Mouse (Mus musculus): ENCODE measurements around the gene Mtr. TPM values are rescaled to one million over a fixed set of nuclear protein-coding genes. Genes with fewer than 3 reads are reported as not detected.

Mtr gene
- polyA plus RNA-seq, 1 experiment: 5.7 TPM

DNA sequence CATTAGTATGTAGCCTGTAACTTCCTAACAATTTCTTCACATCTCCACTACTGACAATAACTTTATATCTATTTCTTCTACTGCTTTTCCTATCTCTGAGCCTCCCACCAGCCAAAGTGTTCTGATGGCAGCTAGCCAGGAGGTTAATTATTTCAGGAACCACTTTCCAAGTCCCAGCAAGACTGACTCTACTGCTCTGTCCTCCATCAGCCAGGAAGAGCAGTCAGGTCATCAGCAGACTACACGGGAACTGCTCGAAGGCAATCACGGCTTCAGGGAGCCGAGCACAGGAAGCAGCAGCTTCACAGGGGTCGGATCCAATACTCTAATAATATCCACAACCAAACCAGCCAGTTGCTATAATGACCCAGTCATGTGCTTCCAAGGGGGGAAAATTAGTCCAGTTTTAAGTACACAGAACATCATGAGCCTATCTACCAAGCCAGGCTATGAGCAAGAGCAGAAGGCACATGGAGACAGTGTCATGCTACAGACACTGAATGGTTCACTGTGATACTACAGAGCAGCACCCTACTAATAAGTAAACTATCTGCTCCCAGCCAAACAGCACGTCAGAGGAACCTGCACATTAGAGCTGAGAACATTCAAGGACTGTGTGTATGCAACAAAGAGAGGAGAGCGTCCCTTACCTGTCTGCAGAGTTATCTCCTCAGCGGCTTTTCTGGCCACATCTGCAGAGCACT lies 8.6 kb downstream of the Mtr start:
- TF ChIP-seq GATA1 (IDR thresholded peaks at IDR 0.05; ENCODE audit: borderline replicate concordance, low read length) (no peak), FLI1 (IDR thresholded peaks at IDR 0.05; ENCODE audit: low read length) (no peak)
- Histone ChIP-seq H3K4me3 (replicated peaks) (no peak overlapping the region), H3K27me3 (replicated peaks) (no peaks in the 10 kb centered on the region), H3K36me3 (replicated peaks; ENCODE audit: low read length) (peaks cover 82% of the 10 kb centered on the region), H3K4me1 (peaks cover 7% of the 10 kb centered on the region), H3K9me3 (no peaks in the 10 kb centered on the region)

DNA sequence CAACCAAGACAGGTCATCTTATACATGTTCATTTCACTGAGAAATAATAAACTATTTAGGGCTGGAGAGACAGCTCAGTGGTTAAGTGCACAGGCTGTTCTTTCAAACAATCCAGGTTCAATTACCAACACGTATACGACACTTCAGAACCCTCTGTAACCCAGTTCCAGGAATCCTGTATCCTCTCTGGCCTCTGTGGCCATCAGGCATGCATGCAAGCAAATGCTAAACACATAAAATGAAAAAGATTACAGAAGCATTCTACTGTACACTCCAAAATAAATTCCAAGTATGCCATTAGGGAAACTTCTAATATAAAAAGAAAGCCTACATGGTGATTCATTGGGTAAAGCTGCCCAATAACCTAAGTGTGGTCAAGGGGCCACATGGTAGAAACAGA lies 12.0 kb downstream of the Mtr start:
- Histone ChIP-seq H3K4me1 (peaks cover 7% of the 10 kb centered on the region), H3K4me3 (replicated peaks) (no peak overlapping the region), H3K36me3 (replicated peaks; ENCODE audit: low read length) (peaks cover 97% of the 10 kb centered on the region), H3K27me3 (replicated peaks) (no peaks in the 10 kb centered on the region), H3K9me3 (no peaks in the 10 kb centered on the region)
- TF ChIP-seq FLI1 (IDR thresholded peaks at IDR 0.05; ENCODE audit: low read length) (no peak), GATA1 (IDR thresholded peaks at IDR 0.05; ENCODE audit: borderline replicate concordance, low read length) (no peak)

DNA sequence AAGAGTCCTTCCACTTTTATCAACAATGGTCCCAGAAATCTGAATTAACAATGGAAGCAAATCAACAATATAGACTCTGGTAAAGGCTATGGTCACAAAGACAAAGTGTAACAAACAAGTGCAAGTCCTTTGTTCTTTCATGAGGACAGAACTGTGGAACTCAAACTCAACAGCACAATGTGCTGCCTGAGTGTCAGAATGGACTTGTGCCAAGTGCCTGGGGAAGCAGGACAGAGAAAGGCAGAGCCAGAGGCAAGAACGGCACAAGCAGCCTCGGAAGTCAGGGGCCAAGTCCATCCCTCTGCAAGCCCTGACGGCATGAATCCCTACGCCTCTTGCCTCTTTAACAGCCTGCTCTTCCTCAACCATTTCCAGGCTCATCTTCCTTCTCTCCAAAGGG lies 13.9 kb downstream of the Mtr start:
- peaks cover 4% of the 10 kb centered on the region for H3K4me1 ChIP-seq
- no peaks in the 10 kb centered on the region for H3K27me3 ChIP-seq (replicated peaks)
- TF ChIP-seq GATA1 (IDR thresholded peaks at IDR 0.05; ENCODE audit: borderline replicate concordance, low read length) (no peak), FLI1 (IDR thresholded peaks at IDR 0.05; ENCODE audit: low read length) (no peak)
- H3K9me3 ChIP-seq: no peaks in the 10 kb centered on the region
- no peak overlapping the region for H3K4me3 ChIP-seq (replicated peaks)
- H3K36me3 ChIP-seq (replicated peaks; ENCODE audit: low read length): peaks cover 94% of the 10 kb centered on the region

DNA sequence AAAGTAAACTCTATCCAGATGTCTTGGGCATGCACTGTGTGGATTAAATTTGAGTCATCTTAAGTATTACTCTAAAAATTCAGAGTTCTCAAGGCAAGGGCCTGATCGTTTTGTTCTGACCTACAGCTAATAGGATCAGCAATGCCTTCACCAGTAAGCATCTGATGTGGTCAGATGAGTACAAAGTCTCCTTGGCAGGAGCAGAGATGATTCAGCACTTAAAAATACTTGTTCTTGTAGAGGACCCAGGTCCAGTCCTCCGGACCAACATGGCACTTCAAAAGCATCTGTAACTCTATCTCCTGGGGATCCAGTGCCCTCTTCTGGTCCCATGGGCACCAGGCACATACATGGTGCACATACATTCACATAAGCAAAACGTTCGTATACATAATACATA lies 25.8 kb downstream of the Mtr start:
- Histone ChIP-seq H3K9me3 (no peaks in the 10 kb centered on the region), H3K4me3 (replicated peaks) (no peak overlapping the region), H3K27me3 (replicated peaks) (no peaks in the 10 kb centered on the region), H3K36me3 (replicated peaks; ENCODE audit: low read length) (peaks cover 94% of the 10 kb centered on the region), H3K4me1 (peaks cover 8% of the 10 kb centered on the region)
- TF ChIP-seq GATA1 (IDR thresholded peaks at IDR 0.05; ENCODE audit: borderline replicate concordance, low read length) (no peak), FLI1 (IDR thresholded peaks at IDR 0.05; ENCODE audit: low read length) (no peak)

DNA sequence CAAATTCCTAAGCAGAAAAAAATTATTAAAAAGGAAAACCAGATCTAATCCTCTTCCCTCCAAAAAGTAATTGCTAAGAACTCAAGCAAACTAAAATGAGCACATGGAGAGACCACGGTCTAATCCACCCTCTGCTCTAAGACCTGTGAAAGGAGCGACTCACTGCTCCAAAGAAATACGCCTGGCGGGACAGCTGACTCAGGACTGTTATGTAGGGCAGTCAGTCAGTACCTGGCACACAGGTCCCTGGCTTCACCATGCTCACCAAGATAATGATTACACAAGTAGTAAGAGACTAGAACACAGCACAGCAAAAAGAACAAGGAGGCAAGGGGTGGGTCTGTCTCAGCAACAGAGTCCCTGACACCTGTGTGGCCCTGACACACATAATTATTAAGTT lies 29.7 kb downstream of the Mtr start:
- peaks cover 95% of the 10 kb centered on the region for H3K36me3 ChIP-seq (replicated peaks; ENCODE audit: low read length)
- H3K4me1 ChIP-seq: peaks cover 4% of the 10 kb centered on the region; the same call in 1 of the 2 replicates

DNA sequence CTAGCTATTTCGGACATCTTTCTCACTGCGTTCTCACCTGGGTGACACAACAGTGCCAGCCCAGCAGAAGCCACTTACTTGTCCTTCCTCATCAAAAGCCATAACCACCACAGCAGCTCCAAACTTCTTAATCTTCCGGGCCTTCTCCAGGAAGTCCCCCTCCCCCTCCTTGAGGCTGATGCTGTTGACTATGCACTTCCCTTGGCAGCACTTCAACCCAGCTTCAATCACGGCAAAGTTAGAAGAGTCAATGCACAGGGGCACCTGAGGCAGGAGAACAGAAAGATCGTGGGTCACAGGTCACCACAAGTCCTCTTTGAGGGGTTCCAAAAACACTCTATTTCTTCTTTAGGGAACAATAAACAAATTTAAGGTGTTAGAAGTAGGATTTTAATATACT lies 30.3 kb downstream of the Mtr start:
- Histone ChIP-seq H3K9me3 (no peaks in the 10 kb centered on the region), H3K36me3 (replicated peaks; ENCODE audit: low read length) (peaks cover 94% of the 10 kb centered on the region), H3K4me3 (replicated peaks) (no peak overlapping the region), H3K27me3 (replicated peaks) (no peaks in the 10 kb centered on the region), H3K4me1 (peaks cover 4% of the 10 kb centered on the region; the same call in 1 of the 2 replicates)
- TF ChIP-seq GATA1 (IDR thresholded peaks at IDR 0.05; ENCODE audit: borderline replicate concordance, low read length) (no peak), FLI1 (IDR thresholded peaks at IDR 0.05; ENCODE audit: low read length) (no peak)

More for the DNA sequence above, 29.7 kb downstream of the Mtr start:
- TF ChIP-seq FLI1 (IDR thresholded peaks at IDR 0.05; ENCODE audit: low read length) (no peak), GATA1 (IDR thresholded peaks at IDR 0.05; ENCODE audit: borderline replicate concordance, low read length) (no peak)
- H3K27me3 ChIP-seq (replicated peaks): no peaks in the 10 kb centered on the region
- H3K4me3 ChIP-seq (replicated peaks): no peak overlapping the region
- H3K9me3 ChIP-seq: no peaks in the 10 kb centered on the region

DNA sequence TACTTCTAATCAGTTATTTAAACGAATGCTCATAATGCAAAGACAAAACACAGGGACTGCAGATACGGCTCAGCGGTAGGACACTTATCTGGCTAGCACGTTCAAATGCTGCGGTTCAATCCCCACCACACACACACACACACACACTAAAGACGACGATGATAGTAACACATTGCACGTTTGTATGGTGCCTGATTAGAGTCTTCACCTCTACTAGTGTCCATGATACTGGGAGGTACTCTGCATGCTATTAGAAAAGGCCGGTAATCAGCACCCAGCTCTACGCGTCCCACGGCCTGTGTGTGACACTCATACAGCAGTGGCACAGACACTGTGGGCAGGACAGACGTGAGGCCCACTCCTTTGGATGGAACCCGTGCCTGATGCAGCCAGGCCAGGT lies 39.3 kb downstream of the Mtr start:
- TF ChIP-seq GATA1 (IDR thresholded peaks at IDR 0.05; ENCODE audit: borderline replicate concordance, low read length) (no peak), FLI1 (IDR thresholded peaks at IDR 0.05; ENCODE audit: low read length) (no peak)
- peaks cover 80% of the 10 kb centered on the region for H3K36me3 ChIP-seq (replicated peaks; ENCODE audit: low read length)
- H3K9me3 ChIP-seq: no peaks in the 10 kb centered on the region

DNA sequence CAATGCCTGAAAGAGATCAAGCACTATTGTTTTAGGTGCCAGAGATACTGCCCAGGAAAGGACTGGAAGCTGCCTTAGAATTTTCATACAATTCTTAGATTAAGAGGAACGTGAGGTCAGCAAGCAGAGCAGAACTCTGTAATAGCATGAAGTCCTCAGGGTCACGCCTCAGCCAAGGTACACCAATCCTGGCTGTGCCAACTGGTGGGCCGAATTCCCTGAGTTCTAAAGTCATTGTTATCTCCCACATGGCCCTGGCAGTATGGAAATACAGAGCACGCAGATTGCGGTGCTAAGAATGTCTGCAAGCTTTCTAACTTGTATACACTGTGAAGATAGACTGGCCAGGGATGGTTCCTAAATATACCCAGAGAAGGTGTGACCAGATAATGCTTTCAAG lies 43.0 kb downstream of the Mtr start:
- no peak overlapping the region for H3K4me3 ChIP-seq (replicated peaks)
- H3K27me3 ChIP-seq (replicated peaks): no peaks in the 10 kb centered on the region
- TF ChIP-seq GATA1 (IDR thresholded peaks at IDR 0.05; ENCODE audit: borderline replicate concordance, low read length) (no peak), FLI1 (IDR thresholded peaks at IDR 0.05; ENCODE audit: low read length) (no peak)
- no peaks in the 10 kb centered on the region for H3K9me3 ChIP-seq
- peaks cover 79% of the 10 kb centered on the region for H3K36me3 ChIP-seq (replicated peaks; ENCODE audit: low read length)
- peaks cover 13% of the 10 kb centered on the region for H3K4me1 ChIP-seq

More for the DNA sequence above, 39.3 kb downstream of the Mtr start:
- H3K27me3 ChIP-seq (replicated peaks): no peaks in the 10 kb centered on the region
- peaks cover 3% of the 10 kb centered on the region for H3K4me1 ChIP-seq
- no peak overlapping the region for H3K4me3 ChIP-seq (replicated peaks)

DNA sequence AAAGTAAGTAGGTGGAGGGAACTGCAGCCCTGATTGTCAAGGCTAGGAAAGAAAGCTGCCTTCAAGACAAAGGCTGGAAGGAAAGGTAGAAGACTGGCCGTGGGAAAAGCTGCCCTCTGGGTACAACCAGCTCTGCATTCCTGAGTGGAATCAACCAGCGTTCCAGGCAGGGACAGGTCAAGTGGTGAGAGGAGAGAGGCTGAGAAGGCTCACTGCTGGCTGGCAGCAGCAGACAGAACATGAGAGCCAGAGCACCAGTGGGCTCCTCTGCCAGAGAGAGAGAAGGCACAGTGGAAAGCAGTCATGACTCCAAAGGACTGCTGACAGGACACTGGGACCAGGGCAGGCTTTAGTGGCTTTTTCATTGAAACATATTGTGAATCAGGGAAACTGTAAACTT lies 46.9 kb downstream of the Mtr start:
- H3K27me3 ChIP-seq (replicated peaks): no peaks in the 10 kb centered on the region
- TF ChIP-seq GATA1 (IDR thresholded peaks at IDR 0.05; ENCODE audit: borderline replicate concordance, low read length) (no peak), FLI1 (IDR thresholded peaks at IDR 0.05; ENCODE audit: low read length) (no peak)
- peaks cover 14% of the 10 kb centered on the region for H3K4me1 ChIP-seq
- H3K36me3 ChIP-seq (replicated peaks; ENCODE audit: low read length): peaks cover 74% of the 10 kb centered on the region
- no peaks in the 10 kb centered on the region for H3K9me3 ChIP-seq
- no peak overlapping the region for H3K4me3 ChIP-seq (replicated peaks)

DNA sequence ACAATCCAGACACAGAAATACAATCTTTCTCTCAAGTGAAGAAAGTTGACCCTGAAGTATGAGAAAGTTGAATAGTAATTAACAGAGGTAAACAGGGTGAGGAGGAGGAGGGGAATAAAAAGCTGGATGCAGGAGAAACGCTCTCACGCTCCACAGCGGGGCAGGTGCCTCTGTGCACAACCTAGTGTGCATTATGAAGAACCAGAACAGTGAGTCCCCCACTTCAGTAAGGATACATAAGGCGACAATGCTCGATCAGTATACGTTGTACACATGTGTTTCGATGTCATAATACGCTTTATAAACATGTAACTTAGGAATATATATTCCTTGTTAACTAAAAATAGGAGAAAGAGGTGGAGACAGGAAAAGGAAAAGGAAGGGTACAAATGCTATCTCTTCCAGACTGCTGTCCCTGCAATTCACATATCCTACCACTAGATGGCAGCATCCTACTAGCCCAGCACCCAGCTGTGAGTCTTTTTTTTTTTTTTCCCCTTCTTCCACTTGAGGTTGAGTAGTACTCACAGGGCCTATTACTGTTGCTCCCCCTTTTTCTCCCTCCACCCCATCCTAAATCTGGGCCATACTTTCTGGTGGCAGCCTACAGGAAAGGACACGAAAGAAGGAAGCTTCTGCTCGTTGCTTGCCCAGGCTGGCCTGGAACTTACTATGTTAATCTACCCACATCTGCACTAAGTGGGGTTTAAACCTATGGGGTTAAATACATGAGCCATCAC lies 47.7 kb downstream of the Mtr start:
- TF ChIP-seq FLI1 (IDR thresholded peaks at IDR 0.05; ENCODE audit: low read length) (no peak), GATA1 (IDR thresholded peaks at IDR 0.05; ENCODE audit: borderline replicate concordance, low read length) (no peak)
- H3K4me1 ChIP-seq: peaks cover 14% of the 10 kb centered on the region
- H3K4me3 ChIP-seq (replicated peaks): no peak overlapping the region
- H3K36me3 ChIP-seq (replicated peaks; ENCODE audit: low read length): peaks cover 76% of the 10 kb centered on the region
- H3K9me3 ChIP-seq: no peaks in the 10 kb centered on the region
- no peaks in the 10 kb centered on the region for H3K27me3 ChIP-seq (replicated peaks)
